Mouse (Mus musculus) heart, adult 9 months (tissue): ENCODE data around the gene Coq4.
"Not testable (repeated sequence)": the region's sequence is repeated elsewhere in the genome, so short reads cannot be mapped to it uniquely, and the experiment has no call there.

ENCODE experiments used
- DNase-seq, 2 experiments: peaks; one replicate each; pipeline ENCODE4 v3.0.0; 2022; ENCODE audit warnings: low spot score in 2 of 2

Gene Coq4

DNA sequence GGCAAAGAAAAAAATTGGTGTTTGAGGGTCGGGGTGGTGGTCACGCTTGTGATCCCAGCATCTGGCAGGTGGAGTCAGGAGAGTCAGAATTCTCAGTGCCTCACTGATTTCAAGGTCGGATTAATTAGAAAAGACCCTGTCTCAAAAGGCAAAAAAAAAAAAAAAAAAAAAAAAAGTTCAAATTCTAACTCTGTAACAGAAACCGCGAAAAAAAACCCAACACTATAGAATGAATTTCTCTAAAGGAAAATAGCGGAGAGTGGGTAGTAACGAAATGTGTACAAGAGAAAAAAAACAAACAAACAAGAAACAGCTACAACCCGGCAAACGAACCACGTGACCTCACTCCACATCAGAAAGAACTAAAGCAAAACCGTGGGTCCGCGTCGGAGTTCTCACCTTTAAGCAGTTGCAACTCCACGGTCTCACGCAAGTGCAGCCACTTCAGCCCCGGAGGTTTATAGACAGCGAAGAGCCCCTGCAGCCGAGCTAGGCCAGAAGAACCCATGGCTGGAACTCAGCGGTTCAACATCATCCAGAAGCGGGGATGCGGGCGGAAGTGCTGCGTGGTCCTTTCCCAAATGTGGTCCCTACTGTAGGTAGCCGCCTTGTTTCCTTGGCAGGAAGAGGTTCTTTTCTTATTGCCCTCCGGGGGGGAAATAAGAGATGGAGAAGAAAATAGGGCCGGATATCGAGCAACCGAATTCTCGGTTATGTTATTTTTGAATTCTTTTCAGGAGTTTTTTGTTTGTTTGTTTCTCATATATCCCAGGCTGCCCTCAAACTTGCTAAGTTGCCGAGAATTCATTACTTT is at the start of gene Coq4:
TSS of gene Coq4 (plus strand) at position 390 of the 814 bp plus-strand sequence.
- peak; percentile 85 to 94 for DNase-seq

DNA sequence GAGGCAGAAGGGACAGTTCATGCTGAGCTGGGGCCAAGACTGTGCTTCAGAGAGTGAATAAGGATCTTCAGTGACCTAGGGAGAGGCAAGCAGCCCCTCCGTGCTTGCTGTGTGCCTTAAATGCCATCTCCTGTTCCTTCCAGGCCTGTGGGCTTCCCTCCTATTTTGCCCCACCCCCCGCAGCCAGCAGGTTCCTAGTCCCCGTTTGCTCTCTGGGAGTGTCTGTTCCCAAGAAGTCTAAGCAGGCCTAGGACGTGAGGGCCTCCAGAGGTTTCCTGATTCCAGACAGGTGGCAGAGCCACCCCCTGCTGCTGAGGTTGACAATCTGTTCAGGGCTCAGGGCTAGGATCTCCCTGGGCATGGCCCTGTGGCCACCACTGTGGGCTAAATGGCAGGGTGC is 48.5 kb upstream of the Coq4 start:
- DNase-seq: no peak

GRCm38 (mm10) chr2:29739368-29739767 is 47.9 kb upstream of the Coq4 start:
- DNase-seq: peak in 1 of 2 experiments; percentile 48

DNA sequence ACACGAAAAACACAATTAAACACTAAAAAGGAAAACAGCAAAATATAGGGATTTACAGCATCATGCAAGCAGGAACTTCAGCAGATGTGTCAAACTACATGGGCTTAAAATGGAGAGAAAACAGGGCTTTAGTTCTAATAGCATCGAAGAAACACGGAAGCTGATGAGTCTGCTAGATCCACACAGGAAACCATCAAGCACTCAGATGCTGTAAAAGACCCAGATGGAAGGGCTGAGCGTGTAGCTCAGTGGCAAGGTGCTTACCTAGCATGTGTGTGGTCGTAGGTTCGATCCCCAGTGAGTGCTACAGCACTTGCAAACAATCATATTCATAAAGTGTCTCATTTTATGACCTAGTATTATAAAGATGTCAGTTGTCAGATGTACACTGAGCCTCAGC is 46.1 kb upstream of the Coq4 start:
- DNase-seq: no peak

GRCm38 (mm10) chr2:29744256-29744655 is 43.0 kb upstream of the Coq4 start:
- no peak for DNase-seq

GRCm38 (mm10) chr2:29747188-29747782 is 40.0 kb upstream of the Coq4 start:
- DNase-seq: no peak

- DNase-seq: no peak
Measured at GRCm38 (mm10) chr2:29747852-29748251, 39.4 kb upstream of the Coq4 start.

- DNase-seq: no peak
Measured at GRCm38 (mm10) chr2:29748499-29748898, 38.8 kb upstream of the Coq4 start.

DNA sequence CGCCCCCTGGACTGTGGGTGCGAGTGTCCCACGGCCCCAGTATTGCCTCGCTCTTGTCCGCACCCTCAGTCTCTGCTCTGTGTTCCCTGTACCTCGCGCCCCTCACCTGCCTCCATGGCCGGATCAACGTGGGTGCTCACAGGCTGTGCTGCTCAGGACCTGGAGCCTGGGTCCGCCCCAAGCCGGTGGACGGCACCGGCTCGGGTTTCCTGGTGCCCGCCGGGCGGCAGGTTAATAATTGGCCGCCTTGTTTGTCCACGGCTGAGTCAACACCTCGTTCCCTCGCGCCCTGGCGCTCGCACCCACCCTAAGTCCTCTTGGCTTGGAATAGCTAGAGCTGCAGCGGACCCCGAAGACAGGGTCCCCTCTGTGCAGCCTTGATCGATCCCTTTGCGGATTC is 35.8 kb upstream of the Coq4 start, which contains the start of gene Gm13420:
TSS of gene Gm13420 (minus strand) at position 189 of the 400 bp plus-strand sequence.
- DNase-seq: no peak

DNA sequence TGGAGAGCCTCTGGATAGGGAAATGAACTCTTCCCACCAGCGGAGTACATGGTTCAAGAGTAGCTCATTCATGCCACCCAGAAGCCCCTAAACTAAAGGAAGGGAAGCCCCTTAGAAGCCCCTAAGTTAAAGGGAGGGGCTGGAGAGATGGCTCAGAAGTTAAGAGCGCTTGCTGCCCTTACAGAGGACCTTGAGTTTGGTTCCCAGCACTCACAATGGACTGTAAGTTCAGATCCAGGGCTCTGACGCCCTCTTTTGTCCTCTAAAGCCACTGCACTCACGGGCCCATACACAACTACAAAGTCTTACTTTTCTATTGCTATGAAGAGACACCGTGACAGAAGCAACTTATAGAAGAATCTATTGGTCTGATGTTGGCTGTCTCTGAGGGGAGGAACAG is 34.9 kb upstream of the Coq4 start:
- DNase-seq: no peak

DNA sequence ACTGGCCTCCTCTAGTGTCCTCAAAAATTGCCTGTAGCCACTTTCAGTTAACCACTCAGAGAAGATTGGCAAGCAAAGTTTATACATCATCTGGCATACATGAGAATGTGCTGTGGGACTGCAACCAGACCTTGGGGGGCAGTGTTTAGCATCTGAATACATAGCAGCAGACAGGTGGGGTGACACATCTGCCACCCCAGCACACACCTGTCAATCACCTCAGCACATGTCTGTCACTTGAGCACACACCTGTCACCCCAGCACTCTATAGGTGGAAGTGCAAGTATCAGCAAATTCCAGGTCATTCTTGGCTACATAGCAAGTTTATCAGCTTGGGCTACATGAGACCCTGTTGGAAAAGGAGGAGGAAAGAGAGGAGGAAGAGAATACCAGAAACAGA is 31.6 kb upstream of the Coq4 start:
- DNase-seq: no peak

- peak in 1 of 2 experiments; percentile 17 for DNase-seq
Measured at GRCm38 (mm10) chr2:29764831-29765230, 22.5 kb upstream of the Coq4 start.

DNA sequence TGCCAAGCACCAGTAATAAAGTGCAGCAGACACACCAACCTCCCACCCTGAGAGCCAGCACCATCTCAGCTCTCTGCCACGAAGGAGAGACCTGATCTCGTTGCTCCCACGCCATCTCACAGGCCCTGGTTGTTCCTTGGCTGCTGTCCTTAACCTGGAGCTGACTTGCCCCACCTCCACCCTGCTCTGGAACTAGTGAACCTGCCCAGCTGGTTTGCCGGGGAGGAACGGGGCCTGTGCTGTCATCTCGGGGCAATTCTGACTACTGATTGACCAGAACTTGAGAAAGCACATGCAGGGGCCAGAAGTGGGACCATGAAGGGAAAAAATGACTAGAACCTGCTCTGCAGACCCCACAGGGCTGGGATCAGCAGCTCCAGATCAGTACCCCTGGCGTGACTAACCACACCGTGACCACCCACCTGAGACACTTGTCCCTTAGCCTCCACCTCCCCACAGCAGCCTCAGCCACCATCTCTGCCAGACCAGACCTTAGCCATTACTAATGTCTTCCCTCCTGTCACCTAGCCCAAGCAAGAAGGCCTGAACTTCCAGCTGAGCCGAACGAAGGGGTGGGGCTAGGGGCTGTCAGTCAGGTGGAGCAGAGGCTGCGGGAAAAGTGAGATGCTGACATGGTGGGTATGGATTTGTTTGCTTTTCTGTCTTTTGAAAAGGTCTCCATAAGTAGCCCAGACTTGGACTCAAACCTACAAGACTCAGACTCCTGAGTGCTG is 19.1 kb upstream of the Coq4 start:
- DNase-seq: no peak

DNA sequence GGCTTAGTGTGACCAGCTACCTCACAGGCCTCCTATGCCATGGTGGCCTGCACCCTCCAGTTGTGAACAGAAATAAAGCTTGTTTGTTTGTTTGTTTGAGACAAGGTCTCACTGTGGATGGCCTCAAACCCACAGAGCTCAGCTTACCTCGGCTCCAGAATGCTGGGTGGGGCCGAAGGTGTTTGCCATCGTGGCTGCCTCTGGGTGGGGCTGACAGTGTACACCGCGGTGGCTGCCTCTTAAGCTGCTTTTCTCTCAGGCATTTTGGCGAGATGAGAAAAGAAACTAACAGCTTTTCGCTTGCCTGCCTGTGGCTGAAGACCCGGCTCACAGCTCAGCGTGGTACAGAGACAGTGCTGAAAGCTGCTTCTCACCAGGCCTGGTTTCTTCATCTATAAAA is 18.4 kb upstream of the Coq4 start:
- no peak for DNase-seq

DNA sequence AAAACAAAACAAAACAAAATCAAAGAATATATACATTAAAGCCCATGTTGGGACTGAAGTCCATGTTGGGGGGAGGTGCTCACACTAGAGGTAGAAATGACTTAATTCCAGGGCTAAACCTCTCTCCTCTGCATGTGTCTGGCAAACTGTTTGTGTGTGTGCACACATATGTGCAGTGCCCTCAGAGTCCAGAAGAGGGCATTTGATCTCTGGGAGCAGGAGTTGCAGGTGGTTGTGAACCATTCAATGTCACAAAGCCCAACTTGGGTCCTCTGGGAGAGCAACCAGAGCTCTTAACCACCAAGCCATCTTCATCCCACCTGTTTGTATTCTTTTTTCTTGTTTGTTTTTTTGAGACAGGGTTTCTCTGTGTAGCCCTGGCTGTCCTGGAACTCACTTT is 17.1 kb upstream of the Coq4 start:
- DNase-seq: no peak

DNA sequence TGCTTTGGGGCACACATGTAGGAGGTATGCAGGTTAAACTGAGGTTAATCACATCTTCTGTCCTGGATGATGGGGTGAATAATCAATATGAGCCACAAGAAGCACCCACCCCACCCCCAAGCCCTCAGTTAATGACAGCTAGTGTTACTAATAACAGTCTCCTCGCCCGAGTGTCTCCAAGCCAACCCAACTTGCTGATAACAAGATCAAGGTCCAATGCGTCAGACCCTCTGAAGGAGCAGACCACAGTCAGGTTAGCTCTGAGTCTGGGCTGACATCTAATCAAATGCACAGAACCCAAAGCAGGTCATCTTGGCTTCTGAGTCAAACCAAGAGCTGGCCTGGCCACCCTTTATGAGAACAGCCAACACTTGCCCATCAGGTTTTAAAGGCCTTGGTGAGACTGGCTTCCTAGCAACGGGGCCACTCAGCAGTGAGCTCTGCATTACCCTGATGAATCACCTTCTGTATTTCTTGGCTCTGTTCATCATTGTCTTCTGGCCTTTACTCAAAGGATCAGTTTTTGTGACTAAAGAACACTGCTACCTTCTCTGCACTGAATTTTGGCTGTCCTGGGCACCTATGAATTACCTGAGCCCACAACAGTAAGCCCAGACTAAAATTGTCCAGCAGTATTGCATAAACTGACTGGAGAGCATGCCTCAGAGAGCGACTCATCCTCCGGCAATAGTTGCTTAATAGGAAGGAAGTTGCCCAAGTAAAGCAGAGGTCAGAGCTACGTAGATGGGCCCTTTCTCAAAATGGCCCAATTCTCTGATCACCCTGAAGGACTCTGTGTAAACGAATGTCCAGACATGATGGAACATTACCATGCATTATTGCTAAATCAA is 15.5 kb upstream of the Coq4 start:
- DNase-seq: no peak

GRCm38 (mm10) chr2:29773323-29773722 is 14.0 kb upstream of the Coq4 start:
- no peak for DNase-seq

DNA sequence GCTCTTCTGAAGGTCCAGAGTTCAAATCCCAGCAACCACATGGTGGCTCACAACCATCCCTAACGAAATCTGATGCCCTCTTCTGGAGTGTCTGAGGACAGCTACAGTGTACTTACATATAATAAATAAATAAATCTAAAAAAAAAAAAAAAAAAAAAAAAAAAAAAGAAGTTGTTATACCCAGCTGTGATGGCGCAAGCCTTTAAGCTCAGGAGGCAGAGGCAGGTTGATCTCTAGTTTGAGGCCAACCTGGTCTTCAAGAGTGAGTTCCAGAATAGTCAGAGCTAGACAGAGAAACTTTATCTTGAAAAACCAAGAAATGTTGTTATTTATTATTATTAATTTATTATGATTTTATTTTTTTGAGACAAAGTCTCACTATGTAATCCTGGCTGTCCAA is 6.0 kb upstream of the Coq4 start:
- DNase-seq: not testable (repeated sequence)

GRCm38 (mm10) chr2:29784290-29784689 is 3.0 kb upstream of the Coq4 start:
- no peak for DNase-seq

GRCm38 (mm10) chr2:29787937-29788681 is 816 bp downstream of the Coq4 start, which contains the start of gene Trub2:
TSS of gene Trub2 (minus strand) at chr2:29788502.
- peak; percentile 80 to 82 for DNase-seq
